Mouse (Mus musculus): ENCODE measurements around the gene Vmn2r61.

Gene Vmn2r61

DNA sequence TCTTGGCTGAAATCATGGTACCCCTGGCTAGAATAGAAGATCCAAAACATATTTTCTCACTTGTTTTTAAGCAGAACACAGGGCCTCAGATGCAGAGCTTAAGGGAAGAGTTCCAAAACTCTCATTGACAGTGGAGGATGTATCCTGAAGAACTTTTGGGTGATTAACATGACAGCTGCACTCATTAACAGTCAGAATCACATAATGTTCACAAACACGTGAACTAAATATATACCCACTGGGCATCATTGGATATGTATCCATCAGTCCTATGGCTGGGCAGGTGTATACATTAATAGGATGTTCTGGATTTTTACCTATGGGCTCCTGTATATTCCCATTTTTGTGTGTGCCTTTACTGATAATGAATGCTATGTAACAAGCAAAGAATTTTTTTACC, at the start of gene Vmn2r61:
Gene Vmn2r61 (plus strand): TSS at position 301 of the 400 bp plus-strand sequence.
- DNase-seq (ENCODE audit: low read depth, low spot score), result no peak
